Mouse (Mus musculus) heart, adult 8-10 months (tissue): Measurements from ENCODE around the gene Stat5b. TPM values are rescaled to one million over a fixed set of nuclear protein-coding genes. Genes with fewer than 3 reads are reported as not detected.
A peak's percentile ranks its signal among the peaks of the same experiment; 100 is the strongest.

ENCODE experiments used
- DNase-seq: peaks from one replicate; pipeline ENCODE4 v3.0.0; 2022; ENCODE audit warnings: low spot score
- total RNA-seq, 4 experiments: library from RNA; stranded (reverse); gene quantifications; 2 replicates each; pipeline ENCODE4 v1.2.4; 2022

The Stat5b gene
- total RNA-seq, 4 experiments from 2014 or later, result 57.2 to 64.8 (median 62.7) TPM

- no peak for DNase-seq
Measured at GRCm38 (mm10) chr11:100816342-100816741, 34.2 kb downstream of the Stat5b start.

GRCm38 (mm10) chr11:100814498-100814897, 36.0 kb downstream of the Stat5b start:
- peak; percentile 72 for DNase-seq

- DNase-seq, result no peak
Measured at GRCm38 (mm10) chr11:100811132-100811531, 39.4 kb downstream of the Stat5b start.

GRCm38 (mm10) chr11:100810516-100810915, 40.0 kb downstream of the Stat5b start:
- DNase-seq, result no peak

- no peak for DNase-seq
Measured at GRCm38 (mm10) chr11:100806380-100807305, 43.9 kb downstream of the Stat5b start.

GRCm38 (mm10) chr11:100805535-100805934, 45.0 kb downstream of the Stat5b start:
- no peak for DNase-seq

- no peak for DNase-seq
Measured at GRCm38 (mm10) chr11:100804409-100804808, 46.1 kb downstream of the Stat5b start.

- DNase-seq, result no peak
Measured at GRCm38 (mm10) chr11:100799426-100799825, 51.1 kb downstream of the Stat5b start.

GRCm38 (mm10) chr11:100796585-100796984, 53.9 kb downstream of the Stat5b start:
- DNase-seq, result no peak

- no peak for DNase-seq
Measured at GRCm38 (mm10) chr11:100795386-100795785, 55.1 kb downstream of the Stat5b start.

- DNase-seq, result peak; percentile 72
Measured at GRCm38 (mm10) chr11:100791457-100792049, 59.0 kb downstream of the Stat5b start.

- peak; percentile 68 for DNase-seq
Measured at GRCm38 (mm10) chr11:100790644-100791043, 59.9 kb downstream of the Stat5b start.

GRCm38 (mm10) chr11:100789702-100790101, 60.8 kb downstream of the Stat5b start:
- DNase-seq, result no peak

GRCm38 (mm10) chr11:100785774-100786173, 64.8 kb downstream of the Stat5b start:
- no peak for DNase-seq

GRCm38 (mm10) chr11:100784286-100784685, 66.2 kb downstream of the Stat5b start:
- DNase-seq, result no peak

- DNase-seq, result no peak
Measured at GRCm38 (mm10) chr11:100782568-100782967, 68.0 kb downstream of the Stat5b start.

- DNase-seq, result no peak
Measured at GRCm38 (mm10) chr11:100781763-100782475, 68.6 kb downstream of the Stat5b start.

- DNase-seq, result no peak
Measured at GRCm38 (mm10) chr11:100780247-100780646, 70.3 kb downstream of the Stat5b start.

- no peak for DNase-seq
Measured at GRCm38 (mm10) chr11:100778069-100778468, 72.5 kb downstream of the Stat5b start.

- DNase-seq, result no peak
Measured at GRCm38 (mm10) chr11:100775921-100776320, 74.6 kb downstream of the Stat5b start.

- DNase-seq, result no peak
Measured at GRCm38 (mm10) chr11:100774261-100774660, 76.3 kb downstream of the Stat5b start.
